Mouse (Mus musculus): ENCODE measurements around the gene Zbtb11.

DNA sequence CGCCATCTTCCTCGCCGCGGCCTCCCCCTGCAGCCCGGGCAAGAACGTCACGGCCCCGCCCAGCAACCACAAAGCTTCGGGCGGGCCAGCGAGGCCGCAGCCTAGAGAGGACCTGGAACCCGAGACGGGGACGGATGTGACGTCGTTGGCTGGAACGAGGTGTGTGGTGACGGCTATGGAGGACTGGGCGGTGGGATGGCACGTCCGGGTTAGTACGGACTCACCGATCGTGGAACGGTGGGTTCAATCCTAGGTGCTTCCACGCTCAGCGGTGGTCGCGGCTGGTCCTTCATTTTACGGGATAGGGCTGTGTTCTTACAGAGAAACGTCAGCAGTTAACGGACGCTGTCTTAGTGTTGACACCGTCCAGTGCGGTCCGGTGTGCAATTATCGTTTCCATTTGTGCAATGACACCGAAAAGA lies 56.0 kb downstream of the Zbtb11 start, which contains the start of gene Pcnp:
- no peak; the same call in 1 of the 2 replicates for TF ChIP-seq CTCF (IDR thresholded peaks at IDR 0.05; ENCODE audit: control insufficient read depth, insufficient read depth, insufficient replicate concordance, low read depth, low read length)
- peak; percentile 96 for TF ChIP-seq POLR2A (IDR thresholded peaks at IDR 0.05; ENCODE audit: control insufficient read depth, low read depth, low read length)
